Mouse (Mus musculus) WW6 (cell line): ENCODE results near the gene Nt5dc1.
"Not testable (repeated sequence)": the region's sequence is repeated elsewhere in the genome, so short reads cannot be mapped to it uniquely, and the experiment has no call there.

ENCODE experiments used
- DNase-seq: peaks from one replicate; pipeline ENCODE4 v3.0.0-alpha.2; 2013; ENCODE audit warnings: low read depth, low spot score

Nt5dc1 gene

GRCm38 (mm10) chr10:34418204-34418756 lies at the start of gene Nt5dc1:
TSS of gene Nt5dc1 (minus strand) at chr10:34418552.
- peak; percentile 84 for DNase-seq

- DNase-seq, result no peak
Measured at GRCm38 (mm10) chr10:34464321-34464720, 46.0 kb upstream of the Nt5dc1 start.

- no peak for DNase-seq
Measured at GRCm38 (mm10) chr10:34461451-34461850, 43.1 kb upstream of the Nt5dc1 start.

- no peak for DNase-seq
Measured at GRCm38 (mm10) chr10:34449469-34449868, 31.1 kb upstream of the Nt5dc1 start.

GRCm38 (mm10) chr10:34434191-34434590 lies 15.8 kb upstream of the Nt5dc1 start:
- not testable (repeated sequence) for DNase-seq

- DNase-seq, result no peak
Measured at GRCm38 (mm10) chr10:34431783-34432182, 13.4 kb upstream of the Nt5dc1 start.

- DNase-seq, result not testable (repeated sequence)
Measured at GRCm38 (mm10) chr10:34418794-34419193, 442 bp upstream of the Nt5dc1 start.

GRCm38 (mm10) chr10:34399267-34399666 lies 19.1 kb downstream of the Nt5dc1 start:
- DNase-seq, result no peak

- DNase-seq, result no peak
Measured at GRCm38 (mm10) chr10:34396959-34397358, 21.4 kb downstream of the Nt5dc1 start.

- DNase-seq, result no peak
Measured at GRCm38 (mm10) chr10:34389681-34390080, 28.7 kb downstream of the Nt5dc1 start, which contains the start of gene Col10a1. TSS of gene Col10a1 (plus strand) at chr10:34389981.

- no peak for DNase-seq
Measured at GRCm38 (mm10) chr10:34385636-34386035, 32.7 kb downstream of the Nt5dc1 start.

GRCm38 (mm10) chr10:34373332-34373731 lies 45.0 kb downstream of the Nt5dc1 start:
- no peak for DNase-seq

- DNase-seq, result no peak
Measured at GRCm38 (mm10) chr10:34368138-34368537, 50.2 kb downstream of the Nt5dc1 start.

- no peak for DNase-seq
Measured at GRCm38 (mm10) chr10:34363756-34364155, 54.6 kb downstream of the Nt5dc1 start.

GRCm38 (mm10) chr10:34358263-34358662 lies 60.1 kb downstream of the Nt5dc1 start:
- no peak for DNase-seq

GRCm38 (mm10) chr10:34352166-34352565 lies 66.2 kb downstream of the Nt5dc1 start:
- DNase-seq, result no peak

- no peak for DNase-seq
Measured at GRCm38 (mm10) chr10:34341886-34342285, 76.5 kb downstream of the Nt5dc1 start.

- no peak for DNase-seq
Measured at GRCm38 (mm10) chr10:34341014-34341413, 77.3 kb downstream of the Nt5dc1 start.

GRCm38 (mm10) chr10:34328310-34328709 lies 90.0 kb downstream of the Nt5dc1 start:
- DNase-seq, result peak; percentile 13

GRCm38 (mm10) chr10:34327144-34327543 lies 91.2 kb downstream of the Nt5dc1 start:
- DNase-seq, result no peak

- no peak for DNase-seq
Measured at GRCm38 (mm10) chr10:34326701-34327100, 91.7 kb downstream of the Nt5dc1 start.

- no peak for DNase-seq
Measured at GRCm38 (mm10) chr10:34320809-34321208, 97.5 kb downstream of the Nt5dc1 start.

GRCm38 (mm10) chr10:34317217-34317606 lies 101.1 kb downstream of the Nt5dc1 start:
- DNase-seq, result no peak
